Mouse (Mus musculus) cerebellum, adult 11-12 months (tissue): Measurements from ENCODE around the gene Kcnh1.

Source experiments
- DNase-seq: peaks from one replicate; pipeline ENCODE4 v3.0.0; 2022

Gene Kcnh1

DNA sequence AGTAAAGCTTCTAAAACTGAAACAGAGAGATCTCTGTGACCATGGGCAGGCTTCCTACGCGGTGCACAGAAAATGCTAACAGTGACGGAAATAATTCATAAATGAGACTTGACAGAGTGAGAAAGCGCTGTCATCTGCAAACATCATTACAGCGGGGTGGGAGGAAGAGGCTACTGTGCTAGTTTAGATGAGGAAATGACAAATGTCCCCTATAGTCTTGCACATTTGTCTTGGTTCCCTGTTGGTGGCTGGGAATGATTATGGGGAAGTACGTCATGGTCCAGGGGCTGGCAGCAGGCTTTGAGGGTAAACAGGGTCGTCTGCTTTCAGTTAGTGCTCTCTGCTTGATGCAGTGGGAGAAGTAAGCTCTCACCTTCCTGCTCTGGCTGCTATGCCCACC is 346.6 kb downstream of the Kcnh1 start:
- no peak for DNase-seq

DNA sequence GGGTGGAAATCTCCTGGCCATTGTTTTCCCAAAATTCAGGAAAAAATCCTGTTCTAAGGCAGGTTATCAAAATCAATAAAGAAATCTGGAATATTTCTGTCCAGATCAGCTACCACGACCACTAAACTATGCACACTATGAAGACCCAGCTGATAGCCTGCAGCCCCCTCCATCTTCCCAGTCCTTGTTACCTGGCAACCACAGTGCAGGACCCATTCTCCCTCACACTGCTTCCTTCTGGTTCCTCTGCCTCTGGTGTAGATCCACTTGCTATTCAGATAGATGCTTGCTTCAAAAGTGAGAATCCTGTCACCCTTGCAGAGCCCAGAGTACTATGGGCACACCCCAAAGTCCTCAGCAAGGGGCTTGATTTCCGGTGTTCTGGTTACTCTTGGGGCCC is 351.5 kb downstream of the Kcnh1 start:
- DNase-seq: no peak

GRCm38 (mm10) chr1:192543686-192544085 is 353.1 kb downstream of the Kcnh1 start:
- DNase-seq: no peak

DNA sequence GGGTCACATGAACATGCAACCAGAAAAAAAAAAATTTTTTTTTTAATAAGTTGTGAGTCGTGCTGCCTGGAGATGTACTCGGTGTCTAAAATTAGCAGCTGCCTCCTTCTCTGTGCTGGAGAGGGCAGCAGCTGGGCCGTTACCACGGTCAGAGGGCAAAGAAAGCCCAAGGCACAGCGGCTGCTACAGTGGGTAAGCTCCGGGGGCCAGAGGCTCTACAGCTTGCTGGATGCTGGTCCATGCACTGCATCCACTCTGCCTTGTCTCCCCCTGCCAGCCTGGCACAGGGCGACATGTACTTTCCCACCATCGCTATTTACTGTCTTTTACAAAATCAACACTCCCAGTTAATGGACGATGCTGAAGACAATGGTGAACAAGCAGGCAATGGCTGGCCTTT is 353.5 kb downstream of the Kcnh1 start:
- no peak for DNase-seq

GRCm38 (mm10) chr1:192544901-192545300 is 354.3 kb downstream of the Kcnh1 start:
- no peak for DNase-seq

- DNase-seq: no peak
Measured at GRCm38 (mm10) chr1:192546843-192547242, 356.3 kb downstream of the Kcnh1 start.

DNA sequence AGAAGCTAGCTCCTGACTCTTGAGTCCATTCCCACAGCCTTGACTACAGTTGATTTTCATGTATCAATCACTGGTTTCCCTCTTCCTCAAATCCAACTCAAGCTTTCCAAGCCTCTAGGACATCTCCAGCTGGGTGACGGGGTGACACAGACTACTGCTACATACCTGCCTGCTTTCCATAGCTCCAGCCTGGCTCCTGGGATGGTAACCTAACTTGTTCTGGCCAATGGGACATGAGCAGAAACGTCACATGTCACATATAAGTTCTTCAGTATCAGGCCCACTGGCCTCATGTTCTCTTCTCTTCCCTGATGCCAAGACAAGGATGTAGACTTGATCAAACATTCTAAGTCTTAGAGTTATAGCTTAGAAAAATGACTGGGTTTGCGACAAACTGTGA is 360.0 kb downstream of the Kcnh1 start:
- no peak for DNase-seq

DNA sequence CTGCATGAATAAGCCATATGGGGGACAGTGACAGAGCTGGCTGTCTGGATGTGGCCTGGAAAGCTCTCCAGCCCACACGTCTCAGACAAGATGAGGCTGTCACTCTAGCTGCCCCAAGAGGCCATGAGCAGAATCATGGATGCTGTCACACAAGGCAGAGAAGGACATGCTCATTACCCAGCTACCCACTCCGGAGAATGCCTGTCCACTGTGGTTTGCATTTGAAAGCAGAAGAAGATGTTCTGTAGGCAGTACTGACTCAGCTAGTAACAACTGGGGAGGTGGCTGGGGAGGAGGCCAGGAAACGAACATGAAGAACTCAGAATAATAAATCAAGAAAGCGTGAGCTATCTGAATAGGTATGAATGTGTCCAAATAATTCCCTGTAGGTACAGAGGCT is 364.9 kb downstream of the Kcnh1 start:
- no peak for DNase-seq

DNA sequence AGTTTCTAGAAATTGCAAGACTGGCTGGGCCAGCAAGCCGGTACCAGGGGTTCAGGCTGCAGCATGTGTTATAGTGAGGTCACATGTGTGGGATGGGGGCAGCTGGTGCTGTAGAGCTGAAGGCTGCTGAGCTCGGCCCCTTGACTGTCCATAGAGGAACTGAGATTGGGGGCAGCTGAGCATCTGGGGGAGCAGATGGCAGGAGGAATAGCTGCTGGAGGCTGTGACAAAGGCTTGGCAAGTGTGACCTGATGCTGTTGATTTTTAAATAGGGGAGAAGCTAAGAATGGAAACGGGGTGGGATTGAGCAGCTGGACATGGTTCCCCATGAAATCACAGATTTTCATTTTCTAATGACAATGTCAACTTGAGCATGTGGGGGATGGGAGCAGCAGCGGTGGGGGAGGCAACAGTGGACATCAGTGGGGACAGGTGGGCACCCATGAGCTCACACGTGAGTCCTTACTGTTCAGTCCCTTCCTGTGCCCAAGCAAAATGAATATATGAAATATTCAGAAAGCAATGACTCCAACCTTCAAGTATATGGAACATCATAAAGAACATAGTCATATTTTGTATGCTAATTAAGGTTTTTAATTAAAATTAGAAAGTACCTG is 367.5 kb downstream of the Kcnh1 start:
- DNase-seq: no peak

DNA sequence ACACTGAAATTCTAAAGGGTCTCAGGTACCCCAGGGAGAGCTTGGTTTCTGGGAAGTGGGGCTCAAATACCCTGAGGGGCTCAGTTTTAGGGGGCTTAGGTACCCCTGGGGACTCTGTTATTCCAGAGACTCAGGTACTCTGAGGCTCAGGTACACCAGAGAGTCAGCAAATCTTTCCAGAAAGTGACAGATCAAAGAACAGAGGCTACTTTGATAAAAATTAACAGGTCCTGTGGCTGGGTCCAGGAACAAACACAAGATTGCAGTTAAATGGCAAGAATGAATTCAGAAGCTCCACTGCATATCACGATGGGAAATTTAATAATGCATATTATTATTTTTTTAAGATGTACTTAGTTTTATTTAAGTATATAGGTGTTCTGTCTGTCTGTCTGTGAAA is 368.8 kb downstream of the Kcnh1 start:
- DNase-seq: no peak
